Comparison of ENCODE assay signal across 8 mouse cellular contexts in the genomic region with DNA sequence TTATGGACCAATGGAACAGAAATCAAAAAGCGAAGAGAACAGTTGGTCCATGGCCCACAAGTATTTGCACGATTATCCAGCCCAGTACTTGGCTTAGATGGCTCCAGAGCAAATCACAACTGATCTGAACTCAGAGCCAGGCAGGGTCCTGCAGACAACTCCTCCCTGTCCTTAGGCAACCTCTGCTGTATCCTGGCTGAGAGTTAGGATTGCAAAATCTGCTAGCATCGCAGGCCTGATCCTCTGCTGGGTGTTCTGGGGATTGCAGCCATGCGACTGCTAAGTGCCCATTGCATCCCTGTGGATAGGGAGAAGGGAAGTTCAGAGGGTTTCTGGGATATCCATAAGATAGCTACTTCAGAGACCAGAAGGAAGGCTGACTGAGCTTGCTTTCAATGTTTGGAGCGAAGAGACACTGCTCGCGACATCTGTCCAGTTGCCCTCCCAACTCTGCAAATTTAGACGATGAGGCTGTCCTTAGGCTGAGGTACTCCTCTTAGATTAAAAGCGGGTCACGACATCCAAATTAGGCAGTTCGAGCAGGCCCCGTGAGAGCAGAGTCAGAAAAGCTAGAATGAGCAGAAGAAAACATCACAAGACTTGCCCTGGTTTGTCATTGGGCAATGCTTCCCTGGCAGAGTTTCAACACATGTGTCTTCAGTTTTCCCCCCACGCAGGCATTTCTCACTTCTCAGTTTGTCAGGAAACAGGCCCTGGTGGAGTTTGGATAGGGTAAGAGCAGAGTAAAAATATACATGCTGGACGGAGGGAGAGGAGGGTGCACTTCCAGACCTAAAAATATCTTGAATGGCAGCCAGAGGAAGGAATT. TPM values are rescaled to one million over a fixed set of nuclear protein-coding genes. Genes with fewer than 3 reads are reported as not detected.
DNase-seq lines count a peak whose midpoint lies in the region; ATAC-seq and TF ChIP-seq lines count a peak whose summit lies in the region.

No protein-coding gene starts in this region.

- H3K27ac ChIP-seq in kidney, embryonic 16.5 days (ENCODE audit: low read length): peak overlapping the region; percentile 80
- H3K27ac ChIP-seq in liver, postnatal 0 days (ENCODE audit: low read depth): peak overlapping the region; percentile 67
- H3K27ac ChIP-seq in stomach, embryonic 16.5 days (ENCODE audit: low read length): peak overlapping the region; percentile 87

- ATAC-seq in kidney, embryonic 16.5 days (ENCODE audit: low FRiP score, low TSS enrichment): peak; percentile 20; the same call in 1 of the 2 replicates
- ATAC-seq in liver, postnatal 0 days: peak; percentile 72
- ATAC-seq in stomach, embryonic 16.5 days (ENCODE audit: insufficient read depth, low FRiP score): peak; percentile 26; the same call in 1 of the 2 replicates

- H3K9me3 ChIP-seq in kidney, embryonic 16.5 days (ENCODE audit: low read length): no peaks in the 10 kb centered on the region
- no peaks in the 10 kb centered on the region for H3K9me3 ChIP-seq in liver, postnatal 0 days (ENCODE audit: low read length)
- H3K9me3 ChIP-seq in stomach, embryonic 16.5 days (replicated peaks; ENCODE audit: control insufficient read depth, low read length): no peaks in the 10 kb centered on the region

- WGBS in kidney, embryonic 16.5 days: 47% methylated on average over 14 of the region's 14 CpGs
- 44% methylated on average over 14 of the region's 14 CpGs for WGBS in liver, postnatal 0 days (ENCODE audit: insufficient replicate concordance)
- 54% methylated on average over 14 of the region's 14 CpGs for WGBS in stomach, embryonic 16.5 days

- no peak overlapping the region for H3K4me3 ChIP-seq in kidney, embryonic 16.5 days (ENCODE audit: low read length)
- no peak overlapping the region for H3K4me3 ChIP-seq in liver, postnatal 0 days (ENCODE audit: low read depth, low read length)
- no peak overlapping the region for H3K4me3 ChIP-seq in stomach, embryonic 16.5 days (replicated peaks; ENCODE audit: low read length)

- H3K4me1 ChIP-seq in kidney, embryonic 16.5 days (ENCODE audit: insufficient read depth, low read length): peaks cover 44% of the 10 kb centered on the region
- H3K4me1 ChIP-seq in liver, postnatal 0 days (ENCODE audit: insufficient read depth): peaks cover 7% of the 10 kb centered on the region; the same call in 1 of the 2 replicates
- peaks cover 37% of the 10 kb centered on the region for H3K4me1 ChIP-seq in stomach, embryonic 16.5 days (ENCODE audit: control insufficient read depth, insufficient read depth, low read length)

- no peak for TF ChIP-seq EP300 in liver, postnatal 0 days (IDR thresholded peaks at IDR 0.05; ENCODE audit: low read depth)

- TF ChIP-seq CTCF in liver, postnatal 0 days (IDR thresholded peaks at IDR 0.05; ENCODE audit: low read depth): peak; percentile 65

- peaks cover 16% of the 10 kb centered on the region for H3K36me3 ChIP-seq in kidney, embryonic 16.5 days (ENCODE audit: insufficient read depth, low read length)
- H3K36me3 ChIP-seq in liver, postnatal 0 days (replicated peaks; ENCODE audit: insufficient read depth, low read length): peaks cover 13% of the 10 kb centered on the region
- 0 out of 2 replicates have a peak, but pooled peaks cover 8% of the 10 kb centered on the region for H3K36me3 ChIP-seq in stomach, embryonic 16.5 days (ENCODE audit: control insufficient read depth, insufficient read depth, low read length)

- peak; percentile 25 for DNase-seq in retina, postnatal 1 day
- DNase-seq in retina, embryonic 14.5 days (ENCODE audit: low spot score): no peak
- peak; percentile 91 for DNase-seq in brain, adult 2 months (ENCODE audit: low read depth, low spot score)
- peak; percentile 99 for DNase-seq in heart, adult 11 months
- peak; percentile 59 for DNase-seq in liver, postnatal 0 days
- DNase-seq in thymus, postnatal 25 days: no peak

- no peaks in the 10 kb centered on the region for H3K27me3 ChIP-seq in kidney, embryonic 16.5 days (ENCODE audit: insufficient read depth, low read length)
- no peaks in the 10 kb centered on the region for H3K27me3 ChIP-seq in liver, postnatal 0 days (ENCODE audit: insufficient read depth, low read length)
- H3K27me3 ChIP-seq in stomach, embryonic 16.5 days (ENCODE audit: control insufficient read depth, insufficient read depth, low read length): no peaks in the 10 kb centered on the region

- no peak overlapping the region for H3K4me2 ChIP-seq in kidney, embryonic 16.5 days (replicated peaks; ENCODE audit: low read depth, low read length)
- H3K4me2 ChIP-seq in liver, postnatal 0 days (ENCODE audit: low read depth, low read length): peak overlapping the region; percentile 11; the same call in 1 of the 2 replicates
- H3K4me2 ChIP-seq in stomach, embryonic 16.5 days (ENCODE audit: low read depth, low read length): no peak overlapping the region; the same call in 1 of the 2 replicates

- no peak overlapping the region for H3K9ac ChIP-seq in kidney, embryonic 16.5 days (replicated peaks; ENCODE audit: low read length)
- H3K9ac ChIP-seq in liver, postnatal 0 days (replicated peaks): no peak overlapping the region
- peak overlapping the region; percentile 29; the same call in 1 of the 2 replicates for H3K9ac ChIP-seq in stomach, embryonic 16.5 days (ENCODE audit: low read length)

RNA-seq across cellular contexts. Expression of a gene that starts 13.7 kb away (rescaled TPM):
- 170 and 177 TPM in 2 replicates for polyA plus RNA-seq in kidney, embryonic 16.5 days (2015; fragmentation: Nextera tagmentation; extraction: Ambion mirVana)
- 55.0 and 60.0 TPM in 2 replicates for polyA plus RNA-seq in liver, postnatal 0 days (2015; fragmentation: Nextera tagmentation; extraction: Ambion mirVana)
- 144 and 160 TPM in 2 replicates for polyA plus RNA-seq in stomach, embryonic 16.5 days (2015; fragmentation: Nextera tagmentation; extraction: Ambion mirVana)

RNA-seq across cellular contexts. Expression of a gene that starts 46.4 kb away (rescaled TPM):
- polyA plus RNA-seq in kidney, embryonic 16.5 days (2015; fragmentation: Nextera tagmentation; extraction: Ambion mirVana): 0.67 and 2.2 TPM in 2 replicates
- polyA plus RNA-seq in liver, postnatal 0 days (2015; fragmentation: Nextera tagmentation; extraction: Ambion mirVana): 0.05 TPM in 1 of 2 replicates, not detected in the other
- 0.12 and 0.13 TPM in 2 replicates for polyA plus RNA-seq in stomach, embryonic 16.5 days (2015; fragmentation: Nextera tagmentation; extraction: Ambion mirVana)

RNA-seq across cellular contexts. Expression of a gene that starts 46.7 kb away (rescaled TPM):
- polyA plus RNA-seq in kidney, embryonic 16.5 days (2015; fragmentation: Nextera tagmentation; extraction: Ambion mirVana): 27.6 and 29.7 TPM in 2 replicates
- 9.7 and 10.7 TPM in 2 replicates for polyA plus RNA-seq in liver, postnatal 0 days (2015; fragmentation: Nextera tagmentation; extraction: Ambion mirVana)
- polyA plus RNA-seq in stomach, embryonic 16.5 days (2015; fragmentation: Nextera tagmentation; extraction: Ambion mirVana): 21.7 and 24.8 TPM in 2 replicates

Comparison
In these comparisons a context has a peak if more than half of its experiments do, and no peak if none do; other contexts are left out.
1. DNase-seq: peak in retina, postnatal 1 day (single experiment), brain, adult 2 months (single experiment), heart, adult 11 months (single experiment) and liver, postnatal 0 days (single experiment); none in retina, embryonic 14.5 days (single experiment) and thymus, postnatal 25 days (single experiment).
2. ATAC-seq: peak in every context shown above with its lines; median percentile 72 in liver, postnatal 0 days; 26 in stomach, embryonic 16.5 days; 20 in kidney, embryonic 16.5 days.
3. Peak in every context shown above with its lines, with median percentiles within 50 percentile points of each other: H3K27ac ChIP-seq.